Mouse (Mus musculus): Measurements from ENCODE around the gene Rps6kb2.

Rps6kb2 gene

GRCm38 (mm10) chr19:4155223-4156072, 7.7 kb downstream of the Rps6kb2 start:
- no peak for DNase-seq (ENCODE audit: low read depth, low spot score)

DNA sequence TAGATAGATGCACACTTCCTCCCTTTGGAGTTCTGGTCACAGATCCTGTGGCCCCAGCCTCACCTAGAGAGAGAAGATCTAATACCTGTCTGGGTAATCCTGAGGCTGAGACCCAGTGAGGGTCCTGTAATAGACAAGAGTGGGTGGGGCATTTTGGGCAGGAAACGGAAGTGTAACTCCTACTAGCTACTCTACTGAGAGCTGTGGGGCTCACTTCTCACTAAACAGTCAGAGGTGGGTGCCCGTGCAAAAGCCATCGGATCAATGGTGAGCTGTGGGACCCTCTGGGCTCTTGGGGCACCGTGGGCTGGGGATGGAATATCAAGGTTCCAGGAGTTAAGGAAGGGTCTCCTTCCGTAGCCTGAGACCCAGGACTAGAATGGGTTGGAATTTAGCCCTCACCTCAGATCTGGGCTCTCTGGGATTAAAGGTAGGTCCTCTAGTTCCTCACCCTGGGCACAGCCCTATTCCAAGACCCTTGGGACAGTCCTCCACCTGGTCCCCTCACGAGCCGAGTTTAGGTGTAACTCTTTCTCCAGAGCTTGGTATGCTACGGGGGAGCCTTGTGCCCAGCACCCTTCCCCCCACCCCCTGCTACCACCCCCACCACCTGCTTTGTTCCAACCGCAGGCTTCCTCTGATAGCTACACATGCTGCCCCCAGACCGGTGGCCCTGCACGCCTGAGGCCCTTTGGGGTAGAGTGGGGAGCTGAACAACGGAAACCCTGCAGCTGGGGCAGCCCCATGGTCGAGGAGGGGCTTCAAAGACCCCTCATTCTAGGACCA, 8.5 kb downstream of the Rps6kb2 start:
- no peak for DNase-seq (ENCODE audit: low read depth, low spot score)

DNA sequence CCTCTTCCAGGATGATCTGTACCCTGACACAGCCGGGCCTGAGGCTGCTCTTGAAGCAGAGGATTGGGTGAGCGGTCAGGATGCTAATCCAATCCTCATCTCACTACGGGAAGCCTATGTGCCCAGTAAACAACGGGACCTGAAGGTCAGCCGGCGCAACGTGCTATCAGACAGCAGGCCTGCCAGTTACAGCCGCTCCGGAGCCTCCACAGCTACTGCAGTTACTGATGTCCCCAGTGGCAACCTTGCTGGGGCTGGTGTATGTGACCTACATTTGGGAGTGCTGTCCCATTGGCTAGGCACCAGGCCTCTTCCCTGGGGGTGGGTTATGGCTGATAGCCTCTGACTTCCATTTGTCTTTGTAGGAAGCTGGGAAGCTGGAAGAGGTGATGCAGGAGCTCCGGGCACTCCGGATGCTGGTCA, 9.9 kb downstream of the Rps6kb2 start, which contains the start of gene Ptprcap:
Gene Ptprcap (plus strand): TSS at position 373 of the 423 bp plus-strand sequence.
- DNase-seq (ENCODE audit: low read depth, low spot score) = no peak

DNA sequence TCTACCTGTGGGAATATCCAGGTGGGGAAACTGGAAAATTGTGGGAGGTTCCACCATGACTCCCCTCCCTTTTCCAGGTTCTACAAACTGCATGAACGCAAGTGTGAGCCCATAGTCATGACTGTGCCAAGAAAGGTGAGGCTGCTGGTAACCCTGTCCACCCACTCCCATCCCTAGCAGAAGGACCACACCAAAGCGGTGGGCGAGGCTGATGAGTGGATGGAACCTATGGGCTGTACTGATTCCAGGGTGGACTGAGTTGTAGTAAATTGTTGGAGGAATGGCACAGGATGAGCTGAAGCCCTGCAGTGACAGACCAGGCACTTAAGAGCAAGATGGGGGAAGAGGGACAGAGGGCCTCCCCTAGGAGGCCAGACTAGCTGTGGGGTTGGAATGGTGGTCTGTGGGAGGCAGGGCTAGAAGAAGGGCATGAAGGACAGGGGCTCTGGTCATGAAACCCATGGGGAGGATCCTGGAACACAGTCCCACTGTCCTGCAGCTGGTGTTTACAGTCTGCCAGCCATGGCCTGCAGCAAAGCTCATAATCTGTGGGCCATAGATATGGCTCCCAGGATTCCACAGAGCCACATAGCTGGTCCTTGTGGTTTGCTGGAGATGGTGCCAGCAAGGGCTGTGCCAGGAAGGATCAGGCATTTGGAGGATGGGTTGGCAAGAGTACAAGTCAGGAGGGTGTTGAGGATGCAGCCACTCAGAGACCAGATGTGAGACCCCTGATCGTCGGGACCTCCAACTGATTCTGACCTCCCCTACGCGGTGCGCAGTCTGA, 10.5 kb downstream of the Rps6kb2 start:
- no peak for DNase-seq (ENCODE audit: low read depth, low spot score)

- DNase-seq (ENCODE audit: low read depth, low spot score) = no peak
Measured at GRCm38 (mm10) chr19:4151898-4152297, 11.3 kb downstream of the Rps6kb2 start.

GRCm38 (mm10) chr19:4151488-4151860, 11.7 kb downstream of the Rps6kb2 start:
- no peak for DNase-seq (ENCODE audit: low read depth, low spot score)

DNA sequence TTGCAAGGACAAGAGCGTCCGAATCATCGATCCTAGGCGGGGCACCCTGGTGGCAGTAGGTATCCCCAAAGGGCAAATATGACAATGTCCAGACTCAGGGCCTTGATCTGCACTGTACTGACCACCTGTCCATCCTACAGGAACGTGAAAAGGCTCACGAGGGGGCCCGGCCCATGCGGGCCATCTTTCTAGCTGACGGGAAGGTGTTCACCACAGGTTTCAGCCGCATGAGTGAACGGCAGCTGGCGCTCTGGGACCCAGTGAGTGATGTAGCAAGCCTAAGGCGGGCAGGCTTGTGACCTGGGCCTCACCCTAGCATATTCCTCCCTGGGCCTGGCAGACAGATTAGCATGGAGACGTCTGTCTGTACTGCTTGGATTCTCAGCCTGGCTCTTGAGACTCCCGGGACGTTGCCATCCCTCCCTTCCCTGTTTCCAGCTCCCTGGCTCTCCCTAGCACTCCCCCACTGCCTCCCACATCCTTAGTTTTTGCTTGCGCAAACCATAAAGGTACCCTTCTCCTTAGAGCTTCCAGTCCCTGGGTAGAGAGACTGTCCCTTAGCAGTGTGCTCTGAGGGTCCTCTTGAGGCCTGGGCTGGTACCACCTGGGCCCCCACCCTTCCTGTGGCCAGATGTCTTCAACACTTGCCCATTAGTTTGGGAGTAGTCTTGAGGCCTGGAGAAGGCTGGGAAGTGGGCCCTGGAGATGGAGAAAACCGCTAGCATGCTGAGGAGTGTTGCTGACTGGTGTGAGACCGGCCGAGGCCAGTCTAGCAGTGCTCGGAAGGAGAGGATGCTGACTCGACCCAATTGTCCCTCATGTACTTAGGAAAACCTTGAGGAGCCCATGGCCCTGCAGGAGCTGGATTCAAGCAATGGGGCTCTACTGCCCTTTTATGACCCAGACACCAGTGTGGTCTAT, 12.3 kb downstream of the Rps6kb2 start:
- DNase-seq (ENCODE audit: low read depth, low spot score) = no peak

DNA sequence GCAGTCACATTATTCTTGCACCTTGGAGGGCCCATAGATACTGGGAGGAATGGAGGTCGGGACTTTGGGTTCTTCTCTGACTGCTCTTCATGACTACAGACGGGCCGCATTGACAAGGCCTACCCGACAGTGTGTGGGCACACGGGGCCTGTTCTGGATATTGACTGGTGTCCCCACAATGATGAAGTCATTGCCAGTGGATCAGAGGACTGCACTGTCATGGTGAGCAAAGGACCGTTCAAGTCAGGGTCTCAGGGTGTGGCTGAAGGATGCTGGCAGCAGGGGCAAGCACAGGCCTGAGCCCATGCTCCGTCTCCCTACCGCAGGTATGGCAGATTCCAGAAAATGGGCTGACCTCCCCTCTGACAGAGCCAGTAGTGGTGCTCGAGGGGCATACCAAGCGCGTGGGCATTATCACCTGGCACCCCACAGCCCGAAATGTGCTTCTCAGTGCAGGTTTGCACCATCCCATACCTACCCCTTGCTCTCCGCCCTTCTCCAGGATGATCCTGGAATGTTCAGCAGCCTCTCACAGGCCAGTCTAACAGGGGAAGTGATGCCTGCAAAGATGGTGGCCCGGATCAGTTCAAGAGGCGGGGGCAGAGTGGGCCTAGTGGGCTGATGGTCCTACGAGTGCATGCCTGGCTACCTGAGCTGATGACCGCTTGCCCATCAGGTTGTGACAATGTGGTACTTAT, 13.2 kb downstream of the Rps6kb2 start:
- DNase-seq (ENCODE audit: low read depth, low spot score) = no peak

- no peak for DNase-seq (ENCODE audit: low read depth, low spot score)
Measured at GRCm38 (mm10) chr19:4149283-4149682, 13.9 kb downstream of the Rps6kb2 start.

DNA sequence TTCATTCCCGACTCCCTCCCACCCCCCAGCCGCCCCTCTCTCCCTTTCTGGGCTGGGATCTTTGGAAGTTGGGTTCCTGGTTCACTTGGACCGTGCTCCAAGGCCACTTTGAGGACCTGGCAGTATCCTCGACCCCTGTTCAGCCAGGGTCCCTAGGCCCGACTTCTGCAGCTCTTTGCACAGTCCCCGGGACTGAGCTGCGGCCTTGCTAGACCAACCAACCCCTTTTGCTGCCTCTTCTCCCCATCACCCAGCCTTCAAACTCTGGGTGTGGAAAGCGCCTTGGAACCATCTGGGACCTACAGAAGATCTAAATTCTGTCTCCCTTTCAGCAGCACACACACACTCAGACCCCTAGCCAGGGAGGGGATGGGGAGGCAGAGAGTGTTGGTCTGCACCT, 14.3 kb downstream of the Rps6kb2 start:
- DNase-seq (ENCODE audit: low read depth, low spot score) = no peak

DNA sequence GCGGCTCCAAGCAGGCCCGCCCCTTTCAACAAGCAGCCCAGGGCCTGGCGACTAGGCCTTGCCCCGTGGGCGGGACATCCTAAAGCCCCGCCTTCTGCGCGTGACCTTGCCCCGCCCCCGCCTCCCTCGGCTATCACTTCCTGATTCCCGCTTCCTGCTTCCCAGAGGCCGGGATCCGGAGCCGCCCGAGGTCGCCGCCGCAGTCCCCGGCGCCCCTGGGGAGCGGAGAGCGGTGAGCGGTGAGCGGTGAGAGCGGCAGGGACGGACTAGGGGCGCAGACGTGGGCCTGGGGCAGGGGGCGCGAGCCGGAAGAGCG, 14.7 kb downstream of the Rps6kb2 start, which contains the start of gene Coro1b:
Gene Coro1b (plus strand): TSS at position 129 of the 316 bp plus-strand sequence.
- DNase-seq (ENCODE audit: low read depth, low spot score) = peak; percentile 79

- DNase-seq (ENCODE audit: low read depth, low spot score) = no peak
Measured at GRCm38 (mm10) chr19:4147782-4148490, 15.2 kb downstream of the Rps6kb2 start.

DNA sequence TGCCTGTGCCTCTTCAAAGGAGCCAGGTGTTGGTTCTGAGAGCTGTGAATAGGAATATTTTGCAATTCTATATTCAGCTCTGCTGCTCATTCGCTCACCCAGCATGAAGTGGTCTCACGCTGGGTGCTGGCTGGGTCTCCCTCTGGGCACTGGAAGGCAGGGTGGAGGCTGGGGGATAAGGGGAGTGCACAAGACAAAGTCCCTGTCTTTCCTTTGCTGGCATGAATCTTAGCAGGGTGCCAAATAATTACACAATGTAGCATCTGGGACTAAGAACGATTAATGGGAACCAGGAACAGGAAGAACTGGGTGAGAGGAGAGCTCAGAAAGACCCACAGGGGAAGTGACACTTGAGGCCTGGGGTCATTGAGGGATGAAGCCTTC, 16.1 kb downstream of the Rps6kb2 start:
- DNase-seq (ENCODE audit: low read depth, low spot score) = no peak

DNA sequence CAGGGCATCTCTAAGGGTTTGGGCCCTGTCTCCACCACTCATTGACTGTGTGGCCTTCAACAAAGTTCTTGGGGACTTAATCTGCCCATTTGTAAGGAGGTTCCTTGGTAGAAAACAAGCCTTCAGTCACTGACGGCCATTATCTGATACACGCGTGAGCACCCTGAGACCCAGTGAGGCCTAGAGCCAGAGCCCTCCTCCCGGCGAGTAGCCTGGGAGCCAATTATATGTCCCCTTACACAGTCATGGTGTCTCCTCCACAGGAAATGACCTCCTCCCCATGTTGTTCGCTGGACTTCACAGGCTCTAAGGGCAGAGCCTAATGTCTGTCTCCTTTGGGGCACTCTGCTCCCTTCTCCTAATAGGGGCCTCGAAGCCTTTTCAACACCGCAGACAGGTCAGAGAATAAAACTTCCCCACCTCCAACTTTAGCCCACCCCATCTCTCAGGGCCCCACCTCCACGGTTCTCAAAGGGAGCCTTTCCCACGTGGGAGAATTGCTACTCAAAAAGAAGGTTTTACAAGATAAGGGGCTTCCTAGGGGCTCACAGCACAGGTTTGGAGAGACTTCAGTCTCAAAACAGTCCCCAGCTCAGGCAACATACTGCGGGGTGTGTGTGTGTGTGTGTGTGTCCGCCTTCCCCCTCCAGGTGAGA, 16.7 kb downstream of the Rps6kb2 start:
- no peak for DNase-seq (ENCODE audit: low read depth, low spot score)

GRCm38 (mm10) chr19:4145936-4146335, 17.2 kb downstream of the Rps6kb2 start:
- no peak for DNase-seq (ENCODE audit: low read depth, low spot score)

DNA sequence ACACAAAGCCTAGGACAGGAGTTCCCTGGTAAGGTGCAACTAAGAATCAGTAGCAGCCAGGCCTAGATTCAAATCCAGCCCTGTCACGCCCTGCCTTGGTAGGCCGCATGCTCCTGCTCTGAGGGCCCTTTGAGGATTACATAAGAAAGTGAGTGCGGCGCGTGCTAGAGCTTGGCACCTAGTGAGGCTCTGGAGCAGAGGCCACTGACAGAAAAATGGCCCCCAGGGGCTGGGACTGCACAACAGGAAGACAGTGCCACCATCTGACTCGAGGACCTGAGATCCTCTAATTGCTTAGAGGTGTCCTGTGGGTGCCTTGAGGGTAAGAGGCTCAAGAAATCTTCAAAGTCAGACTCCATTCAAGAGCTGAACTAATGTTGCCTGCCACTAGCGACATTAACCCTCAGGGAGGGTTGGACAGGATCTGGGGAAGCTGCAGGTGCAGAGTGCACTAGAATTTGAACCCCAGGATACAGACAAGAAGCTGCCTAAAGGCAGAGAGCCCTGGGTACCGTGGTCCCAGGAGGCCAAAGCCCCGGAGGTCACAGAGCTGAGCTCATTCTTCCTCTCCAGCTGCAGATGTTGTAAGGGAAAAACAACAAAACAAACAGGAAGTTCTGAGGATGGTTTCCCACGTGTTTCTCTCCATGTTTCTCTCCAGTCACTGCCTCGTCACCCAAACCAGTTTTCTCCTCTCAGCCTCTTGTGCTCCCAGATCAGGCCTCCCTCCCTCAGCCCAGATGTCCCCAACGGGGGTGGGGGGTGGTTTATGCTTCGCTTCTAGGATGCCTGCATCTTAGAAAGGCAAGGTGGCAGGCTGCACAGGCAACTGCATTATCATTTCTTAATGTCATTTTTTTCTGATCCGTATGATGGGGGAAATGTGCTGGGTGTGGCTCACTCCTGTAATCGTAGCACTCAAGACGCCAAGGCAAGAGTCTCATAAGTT, 18.3 kb downstream of the Rps6kb2 start:
- DNase-seq (ENCODE audit: low read depth, low spot score) = no peak

DNA sequence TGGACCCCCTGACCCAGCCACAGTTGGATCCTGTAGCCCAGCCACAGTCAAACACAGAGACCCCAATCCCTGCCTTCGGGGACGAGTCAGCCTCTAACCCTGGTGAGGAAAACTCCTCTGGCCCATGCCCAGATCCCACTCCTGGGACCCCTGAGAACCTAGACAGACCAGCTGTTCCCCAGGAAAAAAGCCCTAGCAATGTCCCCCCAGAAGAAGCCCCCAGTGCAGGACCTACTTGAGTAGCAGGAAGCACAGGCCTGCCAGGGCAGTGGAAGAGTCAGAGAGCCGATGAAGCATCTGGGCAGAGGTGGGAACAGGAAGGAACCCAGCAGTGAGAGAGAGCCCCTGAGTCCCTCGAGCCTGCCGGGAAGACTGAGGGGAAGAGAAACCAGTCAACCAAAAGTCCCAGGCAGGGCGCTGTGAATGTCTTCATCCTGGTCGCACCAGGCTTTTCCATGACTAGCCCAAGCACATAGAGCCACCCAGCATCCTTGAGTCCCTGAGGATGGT, 19.3 kb downstream of the Rps6kb2 start, which contains the start of gene Cabp4:
Gene Cabp4 (minus strand): TSS at position 275 of the 510 bp plus-strand sequence.
- no peak for DNase-seq (ENCODE audit: low read depth, low spot score)

Measured in c-Kit-negative CD71-positive TER-119-positive erythroid progenitor cells, embryonic 14.5 days (primary cell).